Mouse (Mus musculus) neural tube, embryonic 14.5 days (tissue): ENCODE results near the gene Lrrc7. TPM values are rescaled to one million over a fixed set of nuclear protein-coding genes. Genes with fewer than 3 reads are reported as not detected.

ENCODE experiments used
- ATAC-seq: fragments of 200-750 bp; cut with Nextera tagmentation; 2 replicates; pipeline ENCODE4 v1.8.0; 2017; ENCODE audit warnings: low read depth, mild to moderate bottlenecking, moderate TSS enrichment, moderate library complexity
- H3K27ac ChIP-seq: fragments of 300-500 bp; sonication (generic); 2 replicates; pipeline ENCODE4 v1.5.1; 2014; ENCODE audit warnings: low read depth, mild to moderate bottlenecking, control low read depth, low read length, moderate library complexity, mixed read lengths
- H3K27me3 ChIP-seq: fragments of 300-500 bp; sonication (generic); 2 replicates; pipeline ENCODE4 v1.6.1; 2014; ENCODE audit warnings: low read length; ENCODE audit not compliant: control insufficient read depth, insufficient read depth
- H3K36me3 ChIP-seq: fragments of 300-500 bp; sonication (generic); 2 replicates; pipeline ENCODE4 v1.6.1; 2014; ENCODE audit warnings: low read length, mixed read lengths; ENCODE audit not compliant: control insufficient read depth, insufficient read depth
- H3K4me1 ChIP-seq: fragments of 300-500 bp; sonication (generic); 2 replicates; pipeline ENCODE4 v1.6.1; 2014; ENCODE audit warnings: low read length; ENCODE audit not compliant: control insufficient read depth, insufficient read depth
- H3K4me2 ChIP-seq: fragments of 300-500 bp; sonication (generic); 2 replicates; pipeline ENCODE4 v1.6.1; 2014; ENCODE audit warnings: mild to moderate bottlenecking, low read depth, low read length, control low read depth
- H3K4me3 ChIP-seq: fragments of 300-500 bp; sonication (generic); 2 replicates; pipeline ENCODE4 v1.5.1; 2014; ENCODE audit warnings: low read depth, low read length, control low read depth, mixed read lengths
- H3K9ac ChIP-seq: fragments of 300-500 bp; sonication (generic); replicated peaks from 2 replicates; pipeline ENCODE4 v1.6.1; 2014; ENCODE audit warnings: low read depth, mild to moderate bottlenecking, control low read depth, low read length, mixed read lengths
- H3K9me3 ChIP-seq: fragments of 300-500 bp; sonication (generic); 2 replicates; pipeline ENCODE4 v1.6.1; 2016; ENCODE audit warnings: low read length; ENCODE audit not compliant: control insufficient read depth
- WGBS: fragments of 180-500 bp; shearing (Covaris S2); extraction: QIAGEN DNeasy Blood & Tissue Kit; methylation state at CpG from one replicate; pipeline ENCODE4 v1.1.7; 2014; 5-methylcytosine and 5-hydroxymethylcytosine counted together
- polyA plus RNA-seq: library from polyadenylated mRNA; unstranded; fragments of >200 nt; fragmentation: Nextera tagmentation; extraction: Ambion mirVana; gene quantifications from 2 replicates; pipeline ENCODE4 v1.2.1, GENCODE M21; 2014

The Lrrc7 gene
- polyA plus RNA-seq, 1 experiment from 2014 or later: 22.5 TPM

DNA sequence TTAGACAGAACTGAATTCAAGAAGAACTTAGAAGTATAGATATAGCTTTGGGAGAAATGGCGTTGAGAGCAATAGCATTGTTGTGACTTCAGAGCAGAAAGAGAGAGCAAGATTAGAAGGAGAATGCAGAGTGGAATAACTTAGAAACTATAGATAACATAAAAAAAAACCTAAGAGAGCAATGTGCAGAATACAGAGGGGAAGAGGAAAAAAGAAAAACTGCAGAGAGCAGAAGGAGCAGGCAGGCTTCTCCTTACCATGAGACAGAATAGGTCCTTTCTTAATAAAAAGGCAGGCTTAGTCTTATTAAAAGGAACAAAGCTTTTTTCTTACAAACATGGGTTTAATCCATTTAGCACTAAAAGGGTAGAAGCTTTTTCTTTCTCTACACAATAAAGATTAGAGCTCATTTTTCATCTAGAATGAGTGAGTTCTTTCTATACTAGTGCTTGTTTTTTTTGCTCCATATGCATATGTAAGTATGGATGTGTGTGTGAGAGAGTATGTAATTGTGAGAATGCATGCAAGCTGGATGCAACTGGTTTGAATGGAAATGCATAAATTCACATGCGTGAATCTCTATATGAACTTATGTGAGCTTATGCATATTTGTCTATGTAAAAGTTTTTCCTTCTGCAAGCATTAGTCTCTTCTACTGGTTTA, 174.5 kb downstream of the Lrrc7 start:
- H3K4me3 ChIP-seq: no peak overlapping the region
- H3K27me3 ChIP-seq: no peaks in the 10 kb centered on the region
- no peak for ATAC-seq
- H3K27ac ChIP-seq: no peak overlapping the region
- no peak overlapping the region for H3K4me2 ChIP-seq
- H3K9ac ChIP-seq: no peak overlapping the region
- H3K9me3 ChIP-seq: no peaks in the 10 kb centered on the region
- WGBS: 57% methylated on average over 2 of the region's 2 CpGs
- H3K4me1 ChIP-seq: no peaks in the 10 kb centered on the region
- H3K36me3 ChIP-seq: no peaks in the 10 kb centered on the region

DNA sequence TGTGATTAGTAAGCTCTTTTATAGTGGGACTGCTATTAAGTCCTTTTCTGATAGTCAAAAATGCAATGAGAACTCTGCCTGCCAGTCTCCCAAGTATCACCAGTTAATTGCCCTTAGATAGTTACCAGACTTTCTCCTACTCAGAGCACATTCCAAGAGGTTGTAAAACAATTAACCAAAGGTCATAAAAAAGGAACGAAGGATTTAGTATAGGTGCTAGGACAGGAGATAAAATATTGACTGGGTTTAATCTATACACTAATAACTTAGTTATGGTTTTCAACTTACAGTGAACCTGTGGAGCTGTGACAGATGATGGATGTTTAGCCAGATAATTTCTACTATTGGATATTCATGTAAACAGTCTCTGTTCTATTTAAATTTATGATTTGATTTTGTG, 175.2 kb downstream of the Lrrc7 start:
- no peaks in the 10 kb centered on the region for H3K36me3 ChIP-seq
- no peaks in the 10 kb centered on the region for H3K27me3 ChIP-seq
- no peaks in the 10 kb centered on the region for H3K4me1 ChIP-seq
- H3K27ac ChIP-seq: no peak overlapping the region
- no peak overlapping the region for H3K4me2 ChIP-seq
- 0% methylated on average over 1 of the region's 1 CpGs for WGBS
- H3K9me3 ChIP-seq: no peaks in the 10 kb centered on the region
- no peak overlapping the region for H3K9ac ChIP-seq
- no peak for ATAC-seq
- H3K4me3 ChIP-seq: no peak overlapping the region

DNA sequence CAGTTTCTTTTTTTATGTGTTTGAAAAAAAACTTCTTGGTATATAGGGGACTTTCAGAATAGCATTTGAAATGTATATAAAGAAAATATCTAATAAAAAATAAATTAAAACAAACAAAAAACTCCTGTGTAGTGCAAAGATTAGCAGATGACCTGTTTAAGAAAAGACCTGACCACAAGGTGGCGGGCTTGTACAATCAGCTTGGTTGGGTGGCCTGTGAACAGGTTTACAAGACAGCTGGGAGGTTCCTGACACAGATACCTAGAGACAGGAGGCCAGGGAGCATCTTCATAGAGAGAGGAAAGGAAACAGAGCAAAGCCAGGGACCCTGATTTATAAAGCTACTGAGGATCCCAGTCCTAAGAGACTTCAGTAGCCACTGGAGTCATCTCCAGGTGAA, 186.1 kb downstream of the Lrrc7 start:
- no peaks in the 10 kb centered on the region for H3K4me1 ChIP-seq
- H3K4me3 ChIP-seq: no peak overlapping the region
- H3K27ac ChIP-seq: no peak overlapping the region
- no peaks in the 10 kb centered on the region for H3K27me3 ChIP-seq
- WGBS: 0% methylated on average over 1 of the region's 1 CpGs
- no peaks in the 10 kb centered on the region for H3K36me3 ChIP-seq
- no peaks in the 10 kb centered on the region for H3K9me3 ChIP-seq
- H3K9ac ChIP-seq: no peak overlapping the region
- no peak overlapping the region for H3K4me2 ChIP-seq
- ATAC-seq: no peak

DNA sequence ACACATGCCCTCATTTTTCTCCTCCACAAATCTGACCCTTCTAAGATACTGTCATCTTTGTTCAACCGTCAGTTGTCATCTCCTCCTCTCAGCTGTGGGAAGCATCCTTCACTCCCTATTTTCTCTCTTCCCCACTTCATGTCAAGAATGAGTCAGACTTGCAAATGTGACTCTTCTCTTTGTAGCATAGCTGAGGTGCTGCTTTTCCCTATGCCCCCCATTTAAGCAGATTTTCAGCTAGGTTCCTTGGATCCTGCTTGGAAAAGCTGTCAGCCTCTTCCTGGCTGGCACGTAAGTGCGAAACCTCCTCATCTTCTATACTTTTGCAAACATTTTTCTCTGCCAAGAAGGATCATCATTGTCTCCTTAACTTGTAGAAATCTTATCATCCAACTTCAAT, 192.9 kb downstream of the Lrrc7 start:
- H3K27me3 ChIP-seq: no peaks in the 10 kb centered on the region
- H3K27ac ChIP-seq: no peak overlapping the region
- 90% methylated on average over 3 of the region's 3 CpGs for WGBS
- ATAC-seq: no peak
- no peak overlapping the region for H3K9ac ChIP-seq
- H3K9me3 ChIP-seq: no peaks in the 10 kb centered on the region
- no peak overlapping the region for H3K4me3 ChIP-seq
- no peaks in the 10 kb centered on the region for H3K4me1 ChIP-seq
- H3K4me2 ChIP-seq: no peak overlapping the region
- no peaks in the 10 kb centered on the region for H3K36me3 ChIP-seq

DNA sequence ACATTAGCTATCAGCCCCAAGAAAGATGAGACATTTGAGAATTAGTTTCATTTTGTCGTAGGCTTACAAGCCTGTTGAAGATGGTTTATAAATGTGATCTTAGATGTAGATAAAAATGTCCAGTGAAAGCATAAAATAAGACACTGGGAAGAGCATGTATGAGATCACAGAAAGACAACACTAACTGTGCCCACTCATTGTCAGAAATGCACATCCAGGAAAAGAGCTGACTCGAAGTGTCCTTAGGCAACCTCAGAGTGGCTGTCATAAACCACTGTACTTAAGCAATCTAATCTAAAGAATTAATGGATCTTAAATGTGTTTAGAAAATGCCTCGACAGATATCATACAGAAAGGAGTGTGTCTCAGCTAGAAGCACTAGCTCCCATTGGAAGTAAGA, 196.2 kb downstream of the Lrrc7 start:
- H3K4me1 ChIP-seq: no peaks in the 10 kb centered on the region
- 77% methylated on average over 3 of the region's 3 CpGs for WGBS
- H3K36me3 ChIP-seq: no peaks in the 10 kb centered on the region
- H3K9me3 ChIP-seq: no peaks in the 10 kb centered on the region
- no peak overlapping the region for H3K4me2 ChIP-seq
- H3K27ac ChIP-seq: no peak overlapping the region
- H3K4me3 ChIP-seq: no peak overlapping the region
- no peak for ATAC-seq
- no peaks in the 10 kb centered on the region for H3K27me3 ChIP-seq
- H3K9ac ChIP-seq: no peak overlapping the region

DNA sequence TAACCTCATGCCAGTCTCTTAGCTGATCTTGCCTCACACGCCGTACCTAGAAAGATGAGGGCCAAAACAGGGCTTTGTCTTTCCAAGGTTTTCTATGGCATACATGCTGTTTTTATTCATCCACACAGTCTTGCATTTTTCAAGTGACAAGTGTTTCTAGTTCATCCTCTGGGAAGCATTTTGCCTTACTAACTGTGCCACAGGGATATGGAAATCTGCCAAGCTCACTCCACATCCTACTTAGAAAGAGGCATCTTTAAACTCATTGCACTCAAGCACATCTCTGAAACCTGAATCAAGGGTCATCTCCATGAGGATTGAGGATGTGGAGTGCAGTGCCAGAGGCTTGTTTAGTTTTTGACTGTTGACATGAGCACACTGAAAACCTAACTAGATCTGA, 199.9 kb downstream of the Lrrc7 start:
- Histone ChIP-seq H3K9ac (no peak overlapping the region), H3K36me3 (no peaks in the 10 kb centered on the region), H3K27ac (no peak overlapping the region), H3K4me3 (no peak overlapping the region), H3K4me1 (no peaks in the 10 kb centered on the region), H3K27me3 (no peaks in the 10 kb centered on the region), H3K4me2 (no peak overlapping the region), H3K9me3 (no peaks in the 10 kb centered on the region)
- WGBS: 91% methylated on average over 2 of the region's 2 CpGs
- no peak for ATAC-seq

DNA sequence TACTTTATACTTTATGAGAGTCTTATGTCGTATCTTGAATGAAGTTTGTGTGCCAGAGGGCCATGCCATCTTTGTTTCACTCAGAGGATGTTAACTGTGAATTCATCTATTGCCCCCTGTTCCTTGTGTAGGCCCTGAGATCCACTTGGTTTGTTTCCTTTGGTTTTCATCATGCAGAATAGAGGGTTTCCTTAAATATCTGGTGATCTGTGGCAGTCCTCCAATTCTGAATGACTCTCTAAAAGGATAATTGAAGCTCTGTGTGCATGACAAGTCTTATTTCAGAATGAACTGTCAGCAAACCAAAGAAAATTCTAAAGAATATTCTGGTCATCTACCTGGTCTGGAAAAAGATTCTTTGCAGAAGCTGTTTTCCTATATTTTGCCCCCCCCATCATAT, 205.3 kb downstream of the Lrrc7 start:
- Histone ChIP-seq H3K4me3 (no peak overlapping the region), H3K4me2 (no peak overlapping the region), H3K4me1 (no peaks in the 10 kb centered on the region), H3K9me3 (no peaks in the 10 kb centered on the region), H3K27me3 (no peaks in the 10 kb centered on the region), H3K9ac (no peak overlapping the region), H3K27ac (no peak overlapping the region), H3K36me3 (no peaks in the 10 kb centered on the region)
- 77% methylated on average over 1 of the region's 1 CpGs for WGBS
- no peak for ATAC-seq

DNA sequence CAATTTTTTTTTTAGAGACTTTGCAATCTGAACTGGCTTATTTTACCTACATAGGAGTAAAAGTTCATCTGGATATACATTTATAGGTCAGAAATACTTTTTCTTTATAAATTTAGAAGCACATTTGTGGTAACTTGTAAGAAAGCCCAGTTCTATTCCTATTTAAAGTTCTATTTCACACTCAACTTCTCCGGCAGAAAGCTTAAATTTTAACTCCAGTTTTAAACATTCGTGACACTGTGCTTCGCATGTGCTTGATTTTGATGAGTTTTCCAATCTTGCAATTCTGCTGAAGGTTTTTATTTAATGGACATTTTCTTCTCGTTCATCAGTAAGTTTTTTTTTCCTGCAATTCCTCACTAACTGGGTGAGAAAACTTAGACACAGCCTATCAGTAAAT, 205.8 kb downstream of the Lrrc7 start:
- H3K9ac ChIP-seq: no peak overlapping the region
- WGBS: 90% methylated on average over 4 of the region's 4 CpGs
- no peak for ATAC-seq
- no peaks in the 10 kb centered on the region for H3K9me3 ChIP-seq
- no peak overlapping the region for H3K4me3 ChIP-seq
- no peaks in the 10 kb centered on the region for H3K4me1 ChIP-seq
- H3K27ac ChIP-seq: no peak overlapping the region
- H3K27me3 ChIP-seq: no peaks in the 10 kb centered on the region
- H3K36me3 ChIP-seq: no peaks in the 10 kb centered on the region
- no peak overlapping the region for H3K4me2 ChIP-seq

DNA sequence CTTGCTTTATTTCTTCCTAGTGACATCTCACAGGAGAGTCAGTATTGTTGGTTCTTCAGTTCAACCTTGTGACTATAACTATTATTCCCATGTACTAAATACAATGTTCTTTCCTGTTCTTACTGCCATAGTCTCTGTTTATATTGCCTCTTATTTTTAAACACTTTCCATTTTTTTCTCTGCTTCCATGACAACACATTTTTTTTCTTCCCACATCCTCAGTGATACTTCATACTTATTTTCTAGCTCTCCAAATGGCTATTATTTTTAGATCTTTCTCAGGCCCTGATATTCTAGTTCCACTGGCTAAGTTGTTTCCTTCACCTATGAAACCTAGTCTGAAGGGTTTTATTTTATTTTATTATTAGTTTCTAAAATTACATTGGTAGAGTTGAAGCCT, 221.2 kb downstream of the Lrrc7 start:
- Histone ChIP-seq H3K4me1 (no peaks in the 10 kb centered on the region), H3K27me3 (no peaks in the 10 kb centered on the region), H3K4me3 (no peak overlapping the region), H3K9me3 (no peaks in the 10 kb centered on the region), H3K36me3 (no peaks in the 10 kb centered on the region), H3K9ac (no peak overlapping the region), H3K27ac (no peak overlapping the region), H3K4me2 (no peak overlapping the region)
- no peak for ATAC-seq

DNA sequence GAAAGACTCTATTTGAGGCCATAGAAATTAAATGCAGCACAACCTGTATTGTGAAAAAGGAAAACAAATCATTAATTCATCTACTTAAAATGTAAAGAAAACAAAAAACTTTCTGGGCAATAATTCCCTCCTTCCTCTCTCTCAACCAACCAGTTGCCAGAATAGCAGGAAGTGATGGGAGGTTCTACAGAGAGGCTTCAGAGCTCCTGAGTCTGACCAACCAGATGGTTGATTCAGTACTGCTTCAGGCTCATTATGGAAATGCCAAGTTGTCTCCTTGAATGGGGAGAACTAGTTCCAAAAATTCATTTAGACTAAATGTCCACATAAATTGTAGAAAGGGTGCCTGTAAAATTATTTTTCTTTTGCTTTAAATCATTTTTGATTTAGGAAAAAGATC, 231.9 kb downstream of the Lrrc7 start:
- Histone ChIP-seq H3K4me3 (no peak overlapping the region), H3K4me1 (no peaks in the 10 kb centered on the region), H3K9me3 (no peaks in the 10 kb centered on the region), H3K27ac (no peak overlapping the region), H3K4me2 (no peak overlapping the region), H3K36me3 (no peaks in the 10 kb centered on the region), H3K9ac (no peak overlapping the region), H3K27me3 (no peaks in the 10 kb centered on the region)
- ATAC-seq: no peak
